Mouse (Mus musculus) layer of hippocampus, postnatal 25 days (tissue): ENCODE results near the gene Rph3a. TPM values are rescaled to one million over a fixed set of nuclear protein-coding genes. Genes with fewer than 3 reads are reported as not detected.
"Not testable (repeated sequence)": the region's sequence is repeated elsewhere in the genome, so short reads cannot be mapped to it uniquely, and the experiment has no call there.

Experiments used
- DNase-seq, 2 experiments: peaks; one replicate each; pipeline ENCODE4 v3.0.0; 2022; ENCODE audit warnings: mixed read lengths in 2 of 2, low spot score in 1 of 2; ENCODE audit errors: extremely low spot score in 1 of 2
- total RNA-seq, 2 experiments: library from RNA; stranded (reverse); gene quantifications; 2 replicates each; pipeline ENCODE4 v1.2.3; 2021

Gene Rph3a
- total RNA-seq, 2 experiments from 2014 or later, result 203 to 233 TPM

GRCm38 (mm10) chr5:120976138-120976537 is 33.8 kb downstream of the Rph3a start:
- DNase-seq, result no peak

- no peak for DNase-seq
Observed at GRCm38 (mm10) chr5:120974522-120974921, 35.4 kb downstream of the Rph3a start.

GRCm38 (mm10) chr5:120972278-120972677 is 37.6 kb downstream of the Rph3a start:
- DNase-seq, result no peak

- DNase-seq, result no peak
Observed at GRCm38 (mm10) chr5:120971326-120971725, 38.6 kb downstream of the Rph3a start.

GRCm38 (mm10) chr5:120969703-120970102 is 40.2 kb downstream of the Rph3a start:
- peak in 1 of 2 experiments; percentile 47 for DNase-seq

GRCm38 (mm10) chr5:120968799-120969198 is 41.1 kb downstream of the Rph3a start:
- DNase-seq, result no peak

- DNase-seq, result no peak
Observed at GRCm38 (mm10) chr5:120968134-120968532, 41.8 kb downstream of the Rph3a start.

GRCm38 (mm10) chr5:120967355-120968133 is 42.3 kb downstream of the Rph3a start:
- no peak for DNase-seq

- DNase-seq, result no peak
Observed at GRCm38 (mm10) chr5:120966894-120967293, 43.0 kb downstream of the Rph3a start.

GRCm38 (mm10) chr5:120966156-120966555 is 43.7 kb downstream of the Rph3a start:
- DNase-seq, result no peak

- no peak for DNase-seq
Observed at GRCm38 (mm10) chr5:120961004-120961403, 48.9 kb downstream of the Rph3a start.

- DNase-seq, result peak; percentile 51 to 76
Observed at GRCm38 (mm10) chr5:120953974-120954373, 55.9 kb downstream of the Rph3a start.

GRCm38 (mm10) chr5:120952242-120952770 is 57.6 kb downstream of the Rph3a start:
- DNase-seq, result no peak

GRCm38 (mm10) chr5:120942076-120942475 is 67.8 kb downstream of the Rph3a start:
- no peak for DNase-seq

GRCm38 (mm10) chr5:120938586-120938985 is 71.3 kb downstream of the Rph3a start:
- DNase-seq, result no peak

GRCm38 (mm10) chr5:120937841-120938240 is 72.1 kb downstream of the Rph3a start:
- no peak for DNase-seq

- DNase-seq, result no peak
Observed at GRCm38 (mm10) chr5:120933966-120934365, 75.9 kb downstream of the Rph3a start.

GRCm38 (mm10) chr5:120927036-120927435 is 82.9 kb downstream of the Rph3a start:
- DNase-seq, result no peak

GRCm38 (mm10) chr5:120926311-120926710 is 83.6 kb downstream of the Rph3a start:
- DNase-seq, result not testable (repeated sequence)

- not testable (repeated sequence) for DNase-seq
Observed at GRCm38 (mm10) chr5:120924520-120924919, 85.4 kb downstream of the Rph3a start.

GRCm38 (mm10) chr5:120923969-120924368 is 85.9 kb downstream of the Rph3a start:
- no peak for DNase-seq

GRCm38 (mm10) chr5:120920296-120920695 is 89.6 kb downstream of the Rph3a start:
- no peak for DNase-seq
